Mouse (Mus musculus): ENCODE results near the gene Ccdc54. TPM values are rescaled to one million over a fixed set of nuclear protein-coding genes. Genes with fewer than 3 reads are reported as not detected.

Ccdc54 gene
- total RNA-seq, 2 experiments from 2014 or later = not detected

GRCm38 (mm10) chr16:50542554-50543333 is 48.2 kb downstream of the Ccdc54 start:
- intact Hi-C loops (cut with DNase I) = no loop called here
- no peak for DNase-seq

Other genes starting within 250 kb of the Ccdc54 start
- 10 to 100 TPM; 15.4 to 18.0 TPM for gene Bbx, start 158.8 kb downstream of the Ccdc54 start, total RNA-seq (2021)

All from heart, postnatal 14 days (tissue).